In genomic region chr15:80078058-80078814, GRCm38 (mm10) we compare ENCODE assay signal across 9 mouse cellular contexts. TPM values are rescaled to one million over a fixed set of nuclear protein-coding genes. Genes with fewer than 3 reads are reported as not detected.
DNase-seq lines count a peak whose midpoint lies in the region; ATAC-seq and TF ChIP-seq lines count a peak whose summit lies in the region.
"Had no signal": no experiment of that assay in that cellular context is flagged by ENCODE, and none has a peak within 500 bp of the region (broad histone marks: within the 10 kb centered on the region; RNA-seq: fewer than 3 reads in every experiment).

No protein-coding gene starts in this region.

- no peak for TF ChIP-seq POLR2A in brain, embryonic 14.5 days (IDR thresholded peaks at IDR 0.05; ENCODE audit: borderline replicate concordance, extremely low read depth, insufficient read depth, insufficient read length, poor library complexity, severe bottlenecking)

- ATAC-seq in midbrain, embryonic 14.5 days (ENCODE audit: low FRiP score, low TSS enrichment), result no peak
- ATAC-seq in midbrain, embryonic 13.5 days, result no peak
- ATAC-seq in stomach, postnatal 0 days (ENCODE audit: low FRiP score, low TSS enrichment), result no peak

- no peak for TF ChIP-seq EP300 in stomach, postnatal 0 days (optimal IDR thresholded peaks at IDR 0.05)

- no peak overlapping the region for H3K4me2 ChIP-seq in midbrain, embryonic 14.5 days (ENCODE audit: low read length)
- no peak overlapping the region for H3K4me2 ChIP-seq in midbrain, embryonic 13.5 days (replicated peaks)
- H3K4me2 ChIP-seq in stomach, postnatal 0 days (replicated peaks; ENCODE audit: low read depth), result no peak overlapping the region
- H3K4me2 ChIP-seq: hindbrain, embryonic 15.5 days; limb, embryonic 13.5 days had no signal

- no peak overlapping the region for H3K9ac ChIP-seq in midbrain, embryonic 14.5 days (replicated peaks; ENCODE audit: low read length)
- no peak overlapping the region for H3K9ac ChIP-seq in midbrain, embryonic 13.5 days (replicated peaks)
- H3K9ac ChIP-seq in stomach, postnatal 0 days (ENCODE audit: low read length), result no peak overlapping the region
- H3K9ac ChIP-seq: hindbrain, embryonic 15.5 days had no signal

- peak; percentile 64 for DNase-seq in heart, postnatal 4 days
- no peak for DNase-seq in heart, postnatal 14 days
- DNase-seq in midbrain, embryonic 14.5 days, result peak; percentile 11
- no peak for DNase-seq in brain, embryonic 14.5 days (ENCODE audit: low read depth)
- peak; percentile 17 for DNase-seq in stomach, postnatal 0 days (ENCODE audit: low spot score)
- no peak for DNase-seq in ovary, adult 18-20 months (ENCODE audit: low spot score)

- H3K4me3 ChIP-seq in midbrain, embryonic 14.5 days (replicated peaks; ENCODE audit: low read depth, low read length), result no peak overlapping the region
- no peak overlapping the region for H3K4me3 ChIP-seq in midbrain, embryonic 13.5 days (replicated peaks)
- H3K4me3 ChIP-seq in stomach, postnatal 0 days (ENCODE audit: low read depth, low read length), result no peak overlapping the region
- H3K4me3 ChIP-seq: hindbrain, embryonic 15.5 days; limb, embryonic 13.5 days had no signal

- H3K27ac ChIP-seq in midbrain, embryonic 14.5 days (replicated peaks; ENCODE audit: low read depth, low read length), result no peak overlapping the region
- no peak overlapping the region for H3K27ac ChIP-seq in midbrain, embryonic 13.5 days
- no peak overlapping the region for H3K27ac ChIP-seq in stomach, postnatal 0 days (replicated peaks)
- H3K27ac ChIP-seq: hindbrain, embryonic 15.5 days; limb, embryonic 13.5 days had no signal

- WGBS in midbrain, embryonic 14.5 days, result 80% methylated on average over 11 of the region's 11 CpGs
- 76% methylated on average over 11 of the region's 11 CpGs for WGBS in midbrain, embryonic 13.5 days
- 64% methylated on average over 11 of the region's 11 CpGs for WGBS in stomach, postnatal 0 days

- no peaks in the 10 kb centered on the region for H3K27me3 ChIP-seq in midbrain, embryonic 14.5 days (ENCODE audit: control insufficient read depth, insufficient read depth, low read length)
- H3K27me3 ChIP-seq in midbrain, embryonic 13.5 days, result no peaks in the 10 kb centered on the region
- H3K27me3 ChIP-seq in stomach, postnatal 0 days (ENCODE audit: control insufficient read depth, insufficient read depth, low read length), result no peaks in the 10 kb centered on the region
- H3K27me3 ChIP-seq: hindbrain, embryonic 15.5 days; limb, embryonic 13.5 days had no signal

- H3K4me1 ChIP-seq in midbrain, embryonic 14.5 days (ENCODE audit: control insufficient read depth, insufficient read depth, low read length), result peaks cover 7% of the 10 kb centered on the region
- peaks cover 29% of the 10 kb centered on the region for H3K4me1 ChIP-seq in midbrain, embryonic 13.5 days (replicated peaks)
- H3K4me1 ChIP-seq in stomach, postnatal 0 days (replicated peaks; ENCODE audit: control insufficient read depth, insufficient read depth), result peaks cover 2% of the 10 kb centered on the region; the same call in 1 of the 2 replicates

- no peaks in the 10 kb centered on the region for H3K9me3 ChIP-seq in midbrain, embryonic 14.5 days (ENCODE audit: control insufficient read depth, low read length)
- H3K9me3 ChIP-seq in midbrain, embryonic 13.5 days, result no peaks in the 10 kb centered on the region
- no peaks in the 10 kb centered on the region for H3K9me3 ChIP-seq in stomach, postnatal 0 days (ENCODE audit: control insufficient read depth, low read length)
- H3K9me3 ChIP-seq: hindbrain, embryonic 15.5 days; limb, embryonic 13.5 days had no signal

- intact Hi-C loops in heart, postnatal 14 days (cut with DNase I), result loop anchor here (5.0 kb wide), 1 partner anchor 326 kb away; no protein-coding TSS in a partner anchor

- peaks cover 60% of the 10 kb centered on the region for H3K36me3 ChIP-seq in midbrain, embryonic 14.5 days (ENCODE audit: control insufficient read depth, insufficient read depth, low read length)
- peaks cover 58% of the 10 kb centered on the region for H3K36me3 ChIP-seq in midbrain, embryonic 13.5 days
- peaks cover 29% of the 10 kb centered on the region for H3K36me3 ChIP-seq in stomach, postnatal 0 days (ENCODE audit: control insufficient read depth, insufficient read depth, low read length)

- peak; percentile 5; the same call in 1 of the 2 replicates for TF ChIP-seq CTCF in brain, embryonic 14.5 days (IDR thresholded peaks at IDR 0.05; ENCODE audit: borderline replicate concordance, extremely low read depth, insufficient read depth, insufficient read length)
- peak; percentile 43 for TF ChIP-seq CTCF in stomach, postnatal 0 days (IDR thresholded peaks at IDR 0.05; ENCODE audit: low read depth)

RNA-seq across cellular contexts. Expression of gene Syngr1, which starts 12.9 kb away (rescaled TPM):
- total RNA-seq in heart, postnatal 4 days (2021), result 10 to 100 TPM; 73.4 to 86.0 TPM
- 10 to 100 TPM; 77.8 to 79.6 TPM for total RNA-seq in heart, postnatal 14 days (2021)
- polyA plus RNA-seq in midbrain, embryonic 14.5 days (2014; fragmentation: Nextera tagmentation; extraction: Ambion mirVana), result 26.3 and 39.4 TPM in 2 replicates
- polyA plus RNA-seq in midbrain, embryonic 13.5 days (2015; fragmentation: Nextera tagmentation; extraction: Ambion mirVana), result 20.6 and 26.2 TPM in 2 replicates
- 64.7 and 75.5 TPM in 2 replicates for polyA plus RNA-seq in brain, embryonic 14.5 days (2012; rRNA removed)
- 53.7 TPM in 2 replicates for polyA plus RNA-seq in stomach, postnatal 0 days (2015; fragmentation: Nextera tagmentation; extraction: Ambion mirVana)

RNA-seq across cellular contexts. Expression of gene Rpl3, which starts 13.4 kb away (rescaled TPM):
- 100 to 1,000 TPM; 591 to 607 TPM for total RNA-seq in heart, postnatal 4 days (2021)
- total RNA-seq in heart, postnatal 14 days (2021), result 100 to 1,000 TPM; 278 to 293 TPM
- 681 and 724 TPM in 2 replicates for polyA plus RNA-seq in midbrain, embryonic 14.5 days (2014; fragmentation: Nextera tagmentation; extraction: Ambion mirVana)
- 608 and 612 TPM in 2 replicates for polyA plus RNA-seq in midbrain, embryonic 13.5 days (2015; fragmentation: Nextera tagmentation; extraction: Ambion mirVana)
- 770 and 873 TPM in 2 replicates for polyA plus RNA-seq in brain, embryonic 14.5 days (2012; rRNA removed)
- polyA plus RNA-seq in stomach, postnatal 0 days (2015; fragmentation: Nextera tagmentation; extraction: Ambion mirVana), result 706 and 736 TPM in 2 replicates

RNA-seq across cellular contexts. Expression of gene Tab1, which starts 54.7 kb away (rescaled TPM):
- 10 to 100 TPM; 36.5 to 37.0 TPM for total RNA-seq in heart, postnatal 4 days (2021)
- 10 to 100 TPM; 27.8 to 32.4 TPM for total RNA-seq in heart, postnatal 14 days (2021)
- 37.9 and 42.5 TPM in 2 replicates for polyA plus RNA-seq in midbrain, embryonic 14.5 days (2014; fragmentation: Nextera tagmentation; extraction: Ambion mirVana)
- 41.1 and 43.0 TPM in 2 replicates for polyA plus RNA-seq in midbrain, embryonic 13.5 days (2015; fragmentation: Nextera tagmentation; extraction: Ambion mirVana)
- polyA plus RNA-seq in brain, embryonic 14.5 days (2012; rRNA removed), result 49.3 and 55.3 TPM in 2 replicates
- polyA plus RNA-seq in stomach, postnatal 0 days (2015; fragmentation: Nextera tagmentation; extraction: Ambion mirVana), result 16.3 and 16.5 TPM in 2 replicates

Comparison
In these comparisons a context has a peak if more than half of its experiments do, and no peak if none do; other contexts are left out.
1. DNase-seq: peak in heart, postnatal 4 days (single experiment), midbrain, embryonic 14.5 days (single experiment) and stomach, postnatal 0 days (single experiment); none in heart, postnatal 14 days (0 of 2), brain, embryonic 14.5 days (single experiment) and ovary, adult 18-20 months (single experiment).